Mouse (Mus musculus) limb, embryonic 14.5 days (tissue): Measurements from ENCODE around the gene Vwa5b1. TPM values are rescaled to one million over a fixed set of nuclear protein-coding genes. Genes with fewer than 3 reads are reported as not detected.

ENCODE experiments used
- ATAC-seq: fragments of 200-750 bp; cut with Nextera tagmentation; 2 replicates; pipeline ENCODE4 v1.8.0; 2017; ENCODE audit warnings: low read depth, moderate number of reproducible peaks, moderate TSS enrichment; ENCODE audit not compliant: low FRiP score
- DNase-seq: peaks from one replicate; pipeline ENCODE4 v3.0.0-alpha.2; 2015; ENCODE audit warnings: low spot score
- H3K27ac ChIP-seq: fragments of 300-500 bp; sonication (generic); replicated peaks from 2 replicates; pipeline ENCODE4 v1.5.1; 2014; ENCODE audit warnings: low read depth, mild to moderate bottlenecking, low read length, moderate library complexity, mixed read lengths
- H3K27me3 ChIP-seq: fragments of 300-500 bp; sonication (generic); 2 replicates; pipeline ENCODE4 v1.6.1; 2014; ENCODE audit warnings: low read length, mixed read lengths; ENCODE audit not compliant: control insufficient read depth, insufficient read depth
- H3K36me3 ChIP-seq: fragments of 300-500 bp; sonication (generic); 2 replicates; pipeline ENCODE4 v1.6.1; 2014; ENCODE audit warnings: mild to moderate bottlenecking, low read length, moderate library complexity, mixed read lengths; ENCODE audit not compliant: control insufficient read depth, insufficient read depth
- H3K4me1 ChIP-seq: fragments of 300-500 bp; sonication (generic); 2 replicates; pipeline ENCODE4 v1.6.1; 2014; ENCODE audit warnings: antibody characterized with exemption, low read length, mixed read lengths; ENCODE audit not compliant: control insufficient read depth, insufficient read depth
- H3K4me2 ChIP-seq: fragments of 300-500 bp; sonication (generic); replicated peaks from 2 replicates; pipeline ENCODE4 v1.6.1; 2014; ENCODE audit warnings: low read depth, mild to moderate bottlenecking, low read length, moderate library complexity; ENCODE audit not compliant: severe bottlenecking
- H3K4me3 ChIP-seq: fragments of 300-500 bp; sonication (generic); replicated peaks from 2 replicates; pipeline ENCODE4 v1.5.1; 2014; ENCODE audit warnings: low read length
- H3K9ac ChIP-seq: fragments of 300-500 bp; sonication (generic); 2 replicates; pipeline ENCODE4 v1.6.1; 2014; ENCODE audit warnings: mild to moderate bottlenecking, low read depth, low read length, moderate library complexity; ENCODE audit not compliant: severe bottlenecking
- H3K9me3 ChIP-seq: fragments of 300-500 bp; sonication (generic); 2 replicates; pipeline ENCODE4 v1.6.1; 2016; ENCODE audit warnings: low read length; ENCODE audit not compliant: control insufficient read depth
- POLR2A ChIP-seq: fragments of 200-500 bp; IDR thresholded peaks from 2 replicates; pipeline ENCODE4 v1.8.0; 2012; ENCODE audit warnings: inconsistent platforms, mild to moderate bottlenecking, moderate library complexity, borderline replicate concordance; ENCODE audit not compliant: insufficient read depth, insufficient read length; ENCODE audit errors: extremely low read depth
- WGBS: fragments of 180-500 bp; shearing (Covaris S2); extraction: QIAGEN DNeasy Blood & Tissue Kit; methylation state at CpG from one replicate; pipeline ENCODE4 v1.1.7; 2014; 5-methylcytosine and 5-hydroxymethylcytosine counted together
- polyA plus RNA-seq, 2 experiments: library from polyadenylated mRNA; depleted of rRNA in 1 of 2; stranded (reverse) in 1 of 2; unstranded in 1 of 2; fragments of >200 nt; fragmentation: Nextera tagmentation in 1 of 2; extraction: Ambion mirVana in 1 of 2; gene quantifications; 2 replicates each; pipeline versions ENCODE4 v1.2.1 to v1.2.3; 2012 to 2014

Gene Vwa5b1
- polyA plus RNA-seq, 2 experiments = 0.03 to 0.04 TPM

DNA sequence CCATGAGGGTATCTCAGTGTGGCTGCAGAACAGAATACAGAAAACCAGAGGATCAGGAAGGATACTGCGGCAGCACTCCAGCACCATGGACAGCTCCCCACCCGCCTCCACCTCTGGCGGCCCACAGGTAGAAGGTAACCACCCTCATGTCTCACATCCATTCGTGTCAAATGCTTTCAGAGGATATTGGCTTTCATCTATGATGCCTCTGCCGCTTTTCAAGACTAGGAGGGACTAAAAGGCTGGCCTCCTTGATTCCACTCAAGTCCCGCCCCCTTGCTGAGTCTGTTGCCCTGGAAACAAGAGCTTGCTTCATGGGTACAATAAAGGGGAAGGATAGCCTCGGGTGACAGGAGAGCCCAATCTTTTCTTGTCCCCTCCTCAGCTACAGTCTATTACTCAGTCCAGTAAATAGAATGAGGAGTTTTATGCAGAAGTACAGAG, 37.8 kb downstream of the Vwa5b1 start:
- Histone ChIP-seq H3K9ac (no peak overlapping the region), H3K27ac (no peak overlapping the region), H3K9me3 (no peaks in the 10 kb centered on the region), H3K27me3 (no peaks in the 10 kb centered on the region), H3K36me3 (no peaks in the 10 kb centered on the region), H3K4me2 (no peak overlapping the region), H3K4me1 (no peaks in the 10 kb centered on the region), H3K4me3 (no peak overlapping the region)
- ATAC-seq (no peak), DNase-seq (peak; percentile 69)
- TF ChIP-seq POLR2A = no peak
- 13% methylated on average over 7 of the region's 7 CpGs for WGBS

DNA sequence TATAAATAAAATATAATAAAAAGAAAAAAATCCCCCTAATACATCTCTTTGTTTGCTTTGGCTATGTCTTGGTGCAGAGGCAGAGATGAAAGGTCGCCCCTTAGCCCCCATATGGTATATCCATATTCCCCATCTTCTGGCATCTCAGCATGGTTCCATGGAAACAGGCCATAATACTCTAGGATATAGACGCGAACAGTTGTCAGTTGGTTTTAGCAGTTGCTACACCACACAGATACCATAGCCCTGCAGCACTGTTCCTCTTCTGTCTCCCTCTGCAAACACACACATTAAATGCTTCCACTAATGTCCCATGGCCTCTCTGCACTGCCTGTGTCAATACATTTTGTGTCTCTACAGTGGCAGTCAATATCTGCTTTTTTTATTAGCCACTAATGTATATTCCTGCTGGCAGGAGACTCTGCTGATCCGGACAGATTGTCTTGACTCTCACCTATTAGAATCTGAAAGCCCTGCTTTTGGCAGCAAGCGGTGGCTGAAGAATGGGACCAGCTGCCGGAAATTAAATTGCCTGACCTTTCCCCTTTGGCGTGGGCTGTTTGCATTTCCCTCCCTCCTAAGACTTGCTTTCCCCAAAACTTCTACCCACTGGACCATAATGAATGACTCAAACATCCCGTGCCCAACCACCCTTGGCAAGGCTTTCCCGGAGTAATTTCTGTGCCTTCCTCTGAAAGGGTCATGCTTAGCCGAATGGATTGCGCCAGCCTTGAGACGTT, 39.1 kb downstream of the Vwa5b1 start:
- no peak for DNase-seq

GRCm38 (mm10) chr4:138584946-138585345, 50.7 kb downstream of the Vwa5b1 start:
- DNase-seq (no peak), ATAC-seq (no peak)
- Histone ChIP-seq H3K27ac (no peak overlapping the region), H3K9me3 (no peaks in the 10 kb centered on the region), H3K4me1 (no peaks in the 10 kb centered on the region), H3K27me3 (no peaks in the 10 kb centered on the region), H3K4me2 (no peak overlapping the region), H3K36me3 (no peaks in the 10 kb centered on the region), H3K9ac (no peak overlapping the region), H3K4me3 (no peak overlapping the region)
- no peak for TF ChIP-seq POLR2A

More for the DNA sequence above, 39.1 kb downstream of the Vwa5b1 start:
- Histone ChIP-seq H3K4me3 (no peak overlapping the region), H3K9ac (no peak overlapping the region), H3K4me1 (no peaks in the 10 kb centered on the region), H3K27me3 (no peaks in the 10 kb centered on the region), H3K9me3 (no peaks in the 10 kb centered on the region), H3K27ac (no peak overlapping the region), H3K36me3 (no peaks in the 10 kb centered on the region), H3K4me2 (no peak overlapping the region)
- 62% methylated on average over 12 of the region's 12 CpGs for WGBS
- ATAC-seq = no peak
- no peak for TF ChIP-seq POLR2A

DNA sequence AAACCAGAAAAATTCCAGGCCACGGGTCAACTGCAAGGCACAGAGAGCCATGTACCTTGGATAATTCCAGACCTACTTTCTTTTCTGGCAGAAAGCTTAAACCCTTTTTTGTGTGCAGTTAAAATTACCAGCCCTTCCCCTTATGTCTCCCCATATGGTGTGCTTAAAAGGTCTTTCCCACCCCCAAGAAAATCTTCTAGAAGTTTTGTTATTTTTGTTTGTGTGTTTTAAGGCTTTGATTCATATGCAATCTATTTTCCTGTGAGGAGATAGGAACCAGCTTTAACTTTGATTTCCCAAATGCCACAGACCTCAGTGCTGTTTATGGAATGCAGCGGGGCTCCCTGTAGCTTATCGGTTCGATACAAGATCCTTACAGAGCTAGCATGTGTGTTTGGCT, 53.2 kb downstream of the Vwa5b1 start:
- ATAC-seq (no peak), DNase-seq (no peak)
- Histone ChIP-seq H3K9me3 (no peaks in the 10 kb centered on the region), H3K27me3 (no peaks in the 10 kb centered on the region), H3K9ac (no peak overlapping the region), H3K27ac (no peak overlapping the region), H3K4me3 (no peak overlapping the region), H3K4me2 (no peak overlapping the region), H3K36me3 (no peaks in the 10 kb centered on the region), H3K4me1 (no peaks in the 10 kb centered on the region)
- TF ChIP-seq POLR2A = no peak
- 71% methylated on average over 4 of the region's 4 CpGs for WGBS

DNA sequence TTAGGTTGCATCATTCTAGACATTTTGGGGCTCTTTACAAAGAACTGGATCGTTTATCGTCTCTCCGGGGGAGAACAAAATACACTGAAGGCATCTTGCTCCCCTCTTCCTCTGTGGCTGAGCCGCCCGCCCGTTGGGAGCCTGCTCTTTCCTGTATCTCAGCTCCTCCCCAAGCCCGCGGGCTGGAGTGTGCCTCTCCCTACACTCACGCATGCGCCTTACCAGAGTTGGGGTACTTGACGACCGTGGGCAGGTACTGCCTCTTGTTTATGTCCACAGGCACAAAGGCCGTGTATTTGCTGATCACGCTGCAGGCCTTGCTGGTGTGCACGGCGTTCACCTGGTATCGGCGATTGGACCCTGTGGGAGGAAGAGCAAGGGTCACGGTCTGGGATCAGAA, 57.3 kb downstream of the Vwa5b1 start:
- no peak for DNase-seq
- Histone ChIP-seq H3K9me3 (no peaks in the 10 kb centered on the region), H3K4me3 (no peak overlapping the region), H3K4me1 (no peaks in the 10 kb centered on the region), H3K4me2 (no peak overlapping the region), H3K27ac (no peak overlapping the region), H3K27me3 (no peaks in the 10 kb centered on the region), H3K36me3 (no peaks in the 10 kb centered on the region), H3K9ac (no peak overlapping the region)
- 75% methylated on average over 19 of the region's 19 CpGs for WGBS
- no peak for ATAC-seq
- no peak for TF ChIP-seq POLR2A
